Mouse (Mus musculus): Measurements from ENCODE around the gene Ruvbl2. TPM values are rescaled to one million over a fixed set of nuclear protein-coding genes. Genes with fewer than 3 reads are reported as not detected.

Gene Ruvbl2
- total and polyA plus RNA-seq, 3 experiments: 253 to 277 (median 267) TPM

DNA sequence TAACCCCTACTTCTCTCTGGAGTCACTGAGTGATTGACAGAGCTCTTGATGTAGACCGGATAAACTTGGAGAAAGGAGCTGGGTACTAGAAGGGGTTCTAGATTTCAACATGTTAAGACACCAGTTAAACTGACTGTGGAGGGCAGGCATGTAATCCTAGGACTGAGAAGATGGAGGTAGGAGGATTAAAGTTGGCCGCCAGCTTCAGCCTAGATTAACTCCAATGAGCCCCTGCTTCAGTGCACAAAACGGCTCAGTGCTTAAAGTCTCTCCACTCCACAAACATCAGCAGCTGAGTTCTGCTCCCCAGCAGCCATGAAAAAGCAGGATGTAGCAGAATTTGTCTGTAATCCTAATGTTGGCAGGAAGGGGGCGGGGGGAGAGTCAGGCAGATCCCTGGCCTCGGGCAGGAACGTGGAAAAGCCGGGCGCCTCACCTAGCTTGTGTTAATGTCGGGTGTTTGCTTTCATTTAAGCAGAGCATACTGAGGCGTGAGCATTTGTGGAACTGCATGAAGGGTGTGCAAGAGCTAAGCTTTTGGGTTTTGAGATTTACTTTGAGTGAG lies 36.3 kb downstream of the Ruvbl2 start:
- Histone ChIP-seq H3K27ac (ENCODE audit: insufficient read depth, low read depth) (no peak overlapping the region), H3K27me3 (replicated peaks) (peaks cover 15% of the 10 kb centered on the region), H3K79me2 (replicated peaks; ENCODE audit: control insufficient read depth, extremely low read depth, insufficient read depth, poor library complexity, severe bottlenecking) (no peaks in the 10 kb centered on the region), H3K36me3 (replicated peaks in 1 of 2; ENCODE audit: control insufficient read depth in 1 of 2, insufficient read depth in 1 of 2, low read length in 1 of 2) (no peaks in the 10 kb centered on the region), H3K4me2 (ENCODE audit: insufficient read depth, low read depth, poor library complexity, severe bottlenecking) (no peak overlapping the region), H3K9me3 (replicated peaks; ENCODE audit: low read length) (peaks cover 4% of the 10 kb centered on the region), H3K4me1 (ENCODE audit: control insufficient read depth in 1 of 2, insufficient read depth in 2 of 2) (peaks cover 0 to 13% of the 10 kb centered on the region in 2 experiments; a peak in 2 of 4 replicates), H3K9ac (ENCODE audit: insufficient read depth, low read depth) (no peak overlapping the region), H3K4me3 (replicated peaks in 1 of 3; ENCODE audit: low read depth in 2 of 3, low read length in 2 of 3, poor library complexity in 1 of 3) (no peak overlapping the region)
- in situ Hi-C loops (cut with MboI; ENCODE audit: low pct_ligation_motif_present, low pct_unique_long_range_greater_than_20kb, low sequenced_read_pairs) (no loop called here), dilution Hi-C loops (cut with MboI; ENCODE audit: extremely low pct_ligation_motif_present, extremely low pct_unique_long_range_greater_than_20kb, low sequenced_read_pairs) (no loop called here)
- DNase-seq (ENCODE audit: extremely low read depth): no peak
- TF ChIP-seq BHLHE40 (IDR thresholded peaks at IDR 0.05; ENCODE audit: low read depth, low read length) (no peak), MXI1 (IDR thresholded peaks at IDR 0.05; ENCODE audit: low read depth, low read length) (no peak), MEF2A (IDR thresholded peaks at IDR 0.05; ENCODE audit: borderline replicate concordance, low read depth, low read length) (no peak), HCFC1 (IDR thresholded peaks at IDR 0.05; ENCODE audit: low read depth, low read length) (no peak), USF2 (conservative IDR thresholded peaks at IDR 0.05; ENCODE audit: low read depth, low read length) (no peak), KAT2A (IDR thresholded peaks at IDR 0.05; ENCODE audit: insufficient replicate concordance, low read length) (no peak), ZNF384 (IDR thresholded peaks at IDR 0.05; ENCODE audit: low read depth, low read length) (no peak), E2F4 (IDR thresholded peaks at IDR 0.05; ENCODE audit: insufficient replicate concordance, low read depth, low read length) (no peak), POLR2AphosphoS2 (IDR thresholded peaks at IDR 0.05; ENCODE audit: low read depth, low read length) (no peak), JUND (conservative IDR thresholded peaks at IDR 0.05; ENCODE audit: low read depth, low read length) (no peak), MAFK (IDR thresholded peaks at IDR 0.05; ENCODE audit: insufficient replicate concordance, low read length) (no peak), ZC3H11A (IDR thresholded peaks at IDR 0.05; ENCODE audit: low read depth, low read length) (no peak), USF1 (IDR thresholded peaks at IDR 0.05; ENCODE audit: low read depth, low read length) (no peak), MYC (IDR thresholded peaks at IDR 0.05; ENCODE audit: low read depth, low read length) (no peak), GABPA (IDR thresholded peaks at IDR 0.05; ENCODE audit: insufficient replicate concordance, low read depth, low read length) (no peak), UBTF (IDR thresholded peaks at IDR 0.05; ENCODE audit: low read depth, low read length) (no peak), MAZ (IDR thresholded peaks at IDR 0.05; ENCODE audit: low read depth, low read length) (no peak), RAD21 (IDR thresholded peaks at IDR 0.05; ENCODE audit: low read depth, low read length) (no peak), TCF12 (IDR thresholded peaks at IDR 0.05; ENCODE audit: low read depth, low read length) (no peak), MAX (IDR thresholded peaks at IDR 0.05; ENCODE audit: low read length) (no peak)

DNA sequence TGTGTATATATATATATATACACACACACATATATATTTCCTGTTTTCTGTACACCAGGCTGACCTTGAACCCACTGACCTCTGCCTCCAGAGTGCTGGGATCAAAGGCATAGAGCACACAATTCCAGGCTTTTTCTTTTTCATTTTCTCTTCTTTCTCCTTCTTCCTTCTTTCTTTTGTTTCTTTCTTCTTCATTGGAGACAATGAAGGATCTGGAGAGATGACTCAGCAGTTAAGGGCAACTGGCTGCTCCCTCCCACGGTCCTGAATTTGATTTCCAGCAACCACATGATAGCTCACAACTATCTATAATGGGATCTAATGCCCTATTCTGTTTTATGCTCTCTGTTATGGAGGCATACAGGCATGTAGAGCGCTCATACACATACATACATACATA lies 41.1 kb downstream of the Ruvbl2 start:
- Histone ChIP-seq H3K27me3 (replicated peaks) (no peaks in the 10 kb centered on the region), H3K4me3 (replicated peaks in 1 of 3; ENCODE audit: low read depth in 2 of 3, low read length in 2 of 3, poor library complexity in 1 of 3) (no peak overlapping the region), H3K9ac (ENCODE audit: insufficient read depth, low read depth) (no peak overlapping the region; the same call in 1 of the 2 replicates), H3K4me1 (ENCODE audit: control insufficient read depth in 1 of 2, insufficient read depth in 2 of 2) (peaks cover 0 to 23% of the 10 kb centered on the region in 2 experiments; a peak in 2 of 4 replicates), H3K9me3 (replicated peaks; ENCODE audit: low read length) (no peaks in the 10 kb centered on the region), H3K79me2 (replicated peaks; ENCODE audit: control insufficient read depth, extremely low read depth, insufficient read depth, poor library complexity, severe bottlenecking) (peaks cover 36% of the 10 kb centered on the region), H3K4me2 (ENCODE audit: insufficient read depth, low read depth, poor library complexity, severe bottlenecking) (no peak overlapping the region), H3K36me3 (replicated peaks in 1 of 2; ENCODE audit: control insufficient read depth in 1 of 2, insufficient read depth in 1 of 2, low read length in 1 of 2) (peaks cover 16 to 28% of the 10 kb centered on the region in 2 experiments), H3K27ac (ENCODE audit: insufficient read depth, low read depth) (no peak overlapping the region)
- TF ChIP-seq MYC (IDR thresholded peaks at IDR 0.05; ENCODE audit: low read depth, low read length) (no peak), MAFK (IDR thresholded peaks at IDR 0.05; ENCODE audit: insufficient replicate concordance, low read length) (peak; percentile 56)
- dilution Hi-C loops (cut with MboI; ENCODE audit: extremely low pct_ligation_motif_present, extremely low pct_unique_long_range_greater_than_20kb, low sequenced_read_pairs): no loop called here
- no peak for DNase-seq (ENCODE audit: extremely low read depth)
- in situ Hi-C loops (cut with MboI; ENCODE audit: low pct_ligation_motif_present, low pct_unique_long_range_greater_than_20kb, low sequenced_read_pairs): loop anchor here (10.0 kb wide), 1 partner anchor 92 kb away; no protein-coding TSS in a partner anchor

Measured in CH12.LX (cell line).